Mouse (Mus musculus) forebrain, embryonic 14.5 days (tissue): ENCODE results near the gene Mctp2. TPM values are rescaled to one million over a fixed set of nuclear protein-coding genes. Genes with fewer than 3 reads are reported as not detected.

Experiments
- ATAC-seq: fragments of 200-750 bp; cut with Nextera tagmentation; 2 replicates; pipeline ENCODE4 v1.8.0; 2017; ENCODE audit warnings: mild to moderate bottlenecking, moderate library complexity
- DNase-seq: peaks from one replicate; pipeline ENCODE4 v3.0.0-alpha.2; 2015; ENCODE audit warnings: low spot score
- H3K27ac ChIP-seq: fragments of 300-500 bp; sonication (generic); 2 replicates; pipeline ENCODE4 v1.5.1; 2014; ENCODE audit warnings: low read depth, mild to moderate bottlenecking, control low read depth, low read length, moderate library complexity
- H3K27me3 ChIP-seq: fragments of 300-500 bp; sonication (generic); replicated peaks from 2 replicates; pipeline ENCODE4 v1.6.1; 2014; ENCODE audit warnings: low read length, control low read depth, mixed read lengths; ENCODE audit not compliant: control insufficient read depth, insufficient read depth
- H3K36me3 ChIP-seq: fragments of 300-500 bp; sonication (generic); 2 replicates; pipeline ENCODE4 v1.6.1; 2014; ENCODE audit warnings: low read length, control low read depth; ENCODE audit not compliant: control insufficient read depth, insufficient read depth
- H3K4me1 ChIP-seq: fragments of 300-500 bp; sonication (generic); 2 replicates; pipeline ENCODE4 v1.6.1; 2014; ENCODE audit warnings: antibody characterized with exemption, low read length, control low read depth; ENCODE audit not compliant: control insufficient read depth, insufficient read depth
- H3K4me2 ChIP-seq: fragments of 300-500 bp; sonication (generic); 2 replicates; pipeline ENCODE4 v1.6.1; 2014; ENCODE audit warnings: mild to moderate bottlenecking, control low read depth, low read length
- H3K4me3 ChIP-seq: fragments of 300-500 bp; sonication (generic); 2 replicates; pipeline ENCODE4 v1.5.1; 2014; ENCODE audit warnings: low read depth, low read length, control low read depth
- H3K9ac ChIP-seq: fragments of 300-500 bp; sonication (generic); 2 replicates; pipeline ENCODE4 v1.6.1; 2014; ENCODE audit warnings: mild to moderate bottlenecking, low read length, control low read depth, moderate library complexity
- H3K9me3 ChIP-seq: fragments of 300-500 bp; sonication (generic); replicated peaks from 2 replicates; pipeline ENCODE4 v1.6.1; 2016; ENCODE audit warnings: low read length, control low read depth, mixed read lengths; ENCODE audit not compliant: control insufficient read depth
- WGBS: fragments of 180-500 bp; shearing (Covaris S2); extraction: QIAGEN DNeasy Blood & Tissue Kit; methylation state at CpG from one replicate; pipeline ENCODE4 v1.1.7; 2014; 5-methylcytosine and 5-hydroxymethylcytosine counted together
- polyA plus RNA-seq: library from polyadenylated mRNA; unstranded; fragments of >200 nt; fragmentation: Nextera tagmentation; extraction: Ambion mirVana; gene quantifications from 2 replicates; pipeline ENCODE4 v1.2.1, GENCODE M21; 2014

The Mctp2 gene
- polyA plus RNA-seq, 1 experiment from 2014 or later = 0.13 TPM

- no peak overlapping the region for H3K4me3 ChIP-seq
- H3K27ac ChIP-seq = no peak overlapping the region
- ATAC-seq (no peak), DNase-seq (no peak)
- no peaks in the 10 kb centered on the region for H3K9me3 ChIP-seq
- no peak overlapping the region for H3K9ac ChIP-seq
- WGBS = 84% methylated on average over 8 of the region's 8 CpGs
- no peaks in the 10 kb centered on the region for H3K4me1 ChIP-seq
- no peaks in the 10 kb centered on the region for H3K36me3 ChIP-seq
- no peak overlapping the region for H3K4me2 ChIP-seq
- no peaks in the 10 kb centered on the region for H3K27me3 ChIP-seq
These were observed 83.9 kb downstream of the Mctp2 start for GRCm38 (mm10) chr7:72222532-72222931.

GRCm38 (mm10) chr7:72218048-72218447 lies 88.4 kb downstream of the Mctp2 start:
- ATAC-seq = no peak

GRCm38 (mm10) chr7:72215563-72216215 lies 90.7 kb downstream of the Mctp2 start:
- H3K27me3 ChIP-seq = no peaks in the 10 kb centered on the region
- no peaks in the 10 kb centered on the region for H3K9me3 ChIP-seq
- H3K36me3 ChIP-seq = no peaks in the 10 kb centered on the region
- H3K4me1 ChIP-seq = no peaks in the 10 kb centered on the region
- ATAC-seq = no peak
- no peak for DNase-seq
- no peak overlapping the region for H3K4me2 ChIP-seq
- H3K4me3 ChIP-seq = no peak overlapping the region
- no peak overlapping the region for H3K27ac ChIP-seq
- H3K9ac ChIP-seq = no peak overlapping the region
- WGBS = 91% methylated on average over 5 of the region's 5 CpGs

More at GRCm38 (mm10) chr7:72218048-72218447, 88.4 kb downstream of the Mctp2 start:
- WGBS = 63% methylated on average over 7 of the region's 7 CpGs
- DNase-seq = no peak
- Histone ChIP-seq H3K4me1 (no peaks in the 10 kb centered on the region), H3K4me3 (no peak overlapping the region), H3K9me3 (no peaks in the 10 kb centered on the region), H3K27me3 (no peaks in the 10 kb centered on the region), H3K4me2 (no peak overlapping the region), H3K9ac (no peak overlapping the region), H3K27ac (no peak overlapping the region), H3K36me3 (no peaks in the 10 kb centered on the region)

GRCm38 (mm10) chr7:72210201-72210600 lies 96.2 kb downstream of the Mctp2 start:
- Histone ChIP-seq H3K4me2 (no peak overlapping the region), H3K36me3 (no peaks in the 10 kb centered on the region), H3K27ac (no peak overlapping the region)

GRCm38 (mm10) chr7:72209296-72209695 lies 97.1 kb downstream of the Mctp2 start:
- Histone ChIP-seq H3K9ac (no peak overlapping the region), H3K4me2 (no peak overlapping the region), H3K9me3 (no peaks in the 10 kb centered on the region), H3K27me3 (no peaks in the 10 kb centered on the region), H3K27ac (no peak overlapping the region), H3K4me1 (no peaks in the 10 kb centered on the region), H3K36me3 (no peaks in the 10 kb centered on the region), H3K4me3 (no peak overlapping the region)
- DNase-seq (no peak), ATAC-seq (no peak)
- 90% methylated on average over 5 of the region's 5 CpGs for WGBS

More at GRCm38 (mm10) chr7:72210201-72210600, 96.2 kb downstream of the Mctp2 start:
- no peaks in the 10 kb centered on the region for H3K9me3 ChIP-seq
- no peak for DNase-seq
- no peak for ATAC-seq
- no peaks in the 10 kb centered on the region for H3K4me1 ChIP-seq
- H3K4me3 ChIP-seq = no peak overlapping the region
- H3K9ac ChIP-seq = no peak overlapping the region
- 81% methylated on average over 5 of the region's 5 CpGs for WGBS
- no peaks in the 10 kb centered on the region for H3K27me3 ChIP-seq

GRCm38 (mm10) chr7:72206841-72207240 lies 99.6 kb downstream of the Mctp2 start:
- no peak for ATAC-seq
- Histone ChIP-seq H3K4me1 (no peaks in the 10 kb centered on the region), H3K9me3 (no peaks in the 10 kb centered on the region), H3K27ac (no peak overlapping the region), H3K4me3 (no peak overlapping the region), H3K9ac (no peak overlapping the region), H3K27me3 (no peaks in the 10 kb centered on the region), H3K4me2 (no peak overlapping the region), H3K36me3 (no peaks in the 10 kb centered on the region)
- WGBS = 82% methylated on average over 6 of the region's 6 CpGs
- DNase-seq = no peak

GRCm38 (mm10) chr7:72195709-72196108 lies 110.7 kb downstream of the Mctp2 start:
- Histone ChIP-seq H3K4me3 (no peak overlapping the region), H3K27ac (no peak overlapping the region), H3K27me3 (no peaks in the 10 kb centered on the region), H3K9ac (no peak overlapping the region), H3K4me2 (no peak overlapping the region), H3K36me3 (no peaks in the 10 kb centered on the region), H3K9me3 (no peaks in the 10 kb centered on the region), H3K4me1 (no peaks in the 10 kb centered on the region)
- DNase-seq (no peak), ATAC-seq (peak; percentile 75)
- WGBS = 66% methylated on average over 1 of the region's 1 CpGs

- H3K4me1 ChIP-seq = no peaks in the 10 kb centered on the region
- no peaks in the 10 kb centered on the region for H3K36me3 ChIP-seq
- no peaks in the 10 kb centered on the region for H3K27me3 ChIP-seq
- ATAC-seq (no peak), DNase-seq (no peak)
- WGBS = 58% methylated on average over 1 of the region's 1 CpGs
- no peaks in the 10 kb centered on the region for H3K9me3 ChIP-seq
- H3K4me3 ChIP-seq = no peak overlapping the region
- no peak overlapping the region for H3K9ac ChIP-seq
- no peak overlapping the region for H3K4me2 ChIP-seq
- H3K27ac ChIP-seq = no peak overlapping the region
These were observed 113.1 kb downstream of the Mctp2 start for GRCm38 (mm10) chr7:72193304-72193703.

GRCm38 (mm10) chr7:72181651-72182050 lies 124.8 kb downstream of the Mctp2 start:
- no peak for DNase-seq
- no peak overlapping the region for H3K4me2 ChIP-seq
- H3K4me3 ChIP-seq = no peak overlapping the region
- H3K27me3 ChIP-seq = no peaks in the 10 kb centered on the region
- 84% methylated on average over 5 of the region's 5 CpGs for WGBS
- no peak overlapping the region for H3K27ac ChIP-seq
- ATAC-seq = no peak
- no peaks in the 10 kb centered on the region for H3K9me3 ChIP-seq
- H3K36me3 ChIP-seq = no peaks in the 10 kb centered on the region
- H3K4me1 ChIP-seq = no peaks in the 10 kb centered on the region
- no peak overlapping the region for H3K9ac ChIP-seq
